In the genomic region with DNA sequence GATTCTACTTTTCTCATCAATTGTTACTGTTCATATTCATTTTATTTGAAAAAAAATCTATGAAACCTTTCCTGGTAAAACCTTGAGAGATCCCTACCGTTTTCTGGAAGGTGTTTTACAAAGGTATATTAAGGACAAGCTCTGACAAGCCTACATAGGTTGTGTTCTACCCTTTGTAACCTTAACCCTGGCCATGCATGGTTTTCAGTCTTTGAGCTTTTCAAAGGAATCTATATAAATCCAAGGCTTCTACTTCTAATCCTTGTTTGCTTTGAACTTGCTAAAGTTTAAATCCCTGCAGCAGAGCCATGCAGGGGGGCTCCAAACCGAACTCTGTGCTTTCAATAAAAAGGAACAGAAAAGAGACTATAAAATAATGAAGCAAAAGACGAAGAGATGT, we compare ENCODE assay signal across 18 mouse cellular contexts.
"Had no signal": no experiment of that assay in that cellular context is flagged by ENCODE, and none has a peak within 500 bp of the region (broad histone marks: within the 10 kb centered on the region; RNA-seq: fewer than 3 reads in every experiment).

No protein-coding gene starts in this region.

- H3K27ac ChIP-seq: liver, embryonic 13.5 days; liver, embryonic 15.5 days; lung, embryonic 15.5 days; macrophage; midbrain, embryonic 12.5 days; neural tube, embryonic 12.5 days; stomach, embryonic 15.5 days; stomach, postnatal 0 days had no signal

- H3K9ac ChIP-seq: liver, embryonic 13.5 days; liver, embryonic 15.5 days; liver, postnatal 0 days; lung, embryonic 15.5 days; midbrain, embryonic 12.5 days; neural tube, embryonic 12.5 days; stomach, embryonic 15.5 days had no signal

- H3K36me3 ChIP-seq: liver, embryonic 13.5 days; liver, embryonic 15.5 days; lung, embryonic 15.5 days; midbrain, embryonic 12.5 days; neural tube, embryonic 12.5 days; stomach, embryonic 15.5 days had no signal

- H3K4me2 ChIP-seq: liver, embryonic 13.5 days; liver, embryonic 15.5 days; lung, embryonic 15.5 days; midbrain, embryonic 12.5 days; neural tube, embryonic 12.5 days; stomach, embryonic 15.5 days had no signal

- H3K9me3 ChIP-seq: liver, embryonic 13.5 days; liver, embryonic 15.5 days; lung, embryonic 15.5 days; megakaryocyte, embryonic 14.5 days; midbrain, embryonic 12.5 days; neural tube, embryonic 12.5 days; stomach, embryonic 15.5 days had no signal

- ATAC-seq: liver, postnatal 0 days; lung, postnatal 0 days had no signal

- H3K27me3 ChIP-seq: liver, embryonic 13.5 days; liver, embryonic 15.5 days; lung, embryonic 15.5 days; megakaryocyte, embryonic 14.5 days; midbrain, embryonic 12.5 days; neural tube, embryonic 12.5 days; stomach, embryonic 15.5 days had no signal

- DNase-seq: liver, embryonic 13.5 days; liver, postnatal 0 days; lung, adult 2 months; lung, postnatal 14 days; lung, postnatal 36 days; right cerebral cortex, postnatal 14 days; thymus, adult 18-20 months; thymus, postnatal 14 days; thymus, postnatal 36 days had no signal

- H3K4me1 ChIP-seq: liver, embryonic 13.5 days; liver, embryonic 15.5 days; lung, embryonic 15.5 days; megakaryocyte, embryonic 14.5 days; midbrain, embryonic 12.5 days; neural tube, embryonic 12.5 days; stomach, embryonic 15.5 days had no signal

- H3K4me3 ChIP-seq: liver, embryonic 13.5 days; liver, embryonic 15.5 days; lung, embryonic 15.5 days; megakaryocyte, embryonic 14.5 days; midbrain, embryonic 12.5 days; neural tube, embryonic 12.5 days; stomach, embryonic 15.5 days had no signal
